Comparison of ENCODE assay signal across 26 mouse cellular contexts in genomic region chr10:96395017-96395416, GRCm38 (mm10).
DNase-seq lines count a peak whose midpoint lies in the region; ATAC-seq and TF ChIP-seq lines count a peak whose summit lies in the region.
"Had no signal": no experiment of that assay in that cellular context is flagged by ENCODE, and none has a peak within 500 bp of the region (broad histone marks: within the 10 kb centered on the region; RNA-seq: fewer than 3 reads in every experiment).

No protein-coding gene starts in this region.

- no peaks in the 10 kb centered on the region for H3K79me2 ChIP-seq in heart, adult 2 months (replicated peaks; ENCODE audit: control insufficient read depth, insufficient read depth, low read length)

- no peaks in the 10 kb centered on the region for H3K36me3 ChIP-seq in heart, adult 2 months (ENCODE audit: control insufficient read depth, insufficient read depth, low read length)
- H3K36me3 ChIP-seq in lung, postnatal 0 days (ENCODE audit: insufficient read depth, low read length) = no peaks in the 10 kb centered on the region
- no peaks in the 10 kb centered on the region for H3K36me3 ChIP-seq in neural tube, embryonic 15.5 days
- H3K36me3 ChIP-seq: embryonic facial prominence, embryonic 12.5 days; embryonic facial prominence, embryonic 15.5 days; forebrain, embryonic 12.5 days; forebrain, embryonic 15.5 days; heart, embryonic 12.5 days; heart, embryonic 15.5 days; hindbrain, embryonic 10.5 days; hindbrain, embryonic 13.5 days had no signal

- TF ChIP-seq POLR2A in heart, adult 2 months (IDR thresholded peaks at IDR 0.05; ENCODE audit: insufficient read depth, low read depth, low read length) = no peak

- DNase-seq in heart, adult 11 months = peak; percentile 27
- no peak for DNase-seq in heart, adult 2 months
- DNase-seq in lung, postnatal 0 days (ENCODE audit: low spot score) = no peak
- no peak for DNase-seq in lung, postnatal 25 days (ENCODE audit: low spot score)
- peak; percentile 33 for DNase-seq in gonadal fat pad, adult 2 months (ENCODE audit: low read depth)
- peak; percentile 23 for DNase-seq in yolk sac, embryonic 10.5 days (ENCODE audit: low spot score)
- DNase-seq in kidney, adult 11 months = no peak
- DNase-seq: adrenal gland, postnatal 10 days; adrenal gland, postnatal 36 days; cerebellum, adult 18-20 months; cerebellum, adult 9-10 months; cerebellum, postnatal 14 days; gastrocnemius, postnatal 25 days; heart, postnatal 10 days; heart, postnatal 36 days had no signal

- H3K27me3 ChIP-seq in heart, adult 2 months (ENCODE audit: control insufficient read depth, insufficient read depth, low read length) = no peaks in the 10 kb centered on the region
- H3K27me3 ChIP-seq in lung, postnatal 0 days (replicated peaks; ENCODE audit: insufficient read depth, low read length) = no peaks in the 10 kb centered on the region
- no peaks in the 10 kb centered on the region for H3K27me3 ChIP-seq in neural tube, embryonic 15.5 days (replicated peaks)
- H3K27me3 ChIP-seq: embryonic facial prominence, embryonic 12.5 days; embryonic facial prominence, embryonic 15.5 days; forebrain, embryonic 12.5 days; forebrain, embryonic 15.5 days; heart, embryonic 12.5 days; heart, embryonic 15.5 days; hindbrain, embryonic 13.5 days had no signal

- intact Hi-C loops in heart, adult 2 months (cut with DNase I) = no loop called here

- no peak for TF ChIP-seq CTCF in heart, adult 2 months (IDR thresholded peaks at IDR 0.05)
- TF ChIP-seq CTCF in lung, postnatal 0 days (IDR thresholded peaks at IDR 0.05) = no peak

- H3K9me3 ChIP-seq in lung, postnatal 0 days (ENCODE audit: low read length) = no peaks in the 10 kb centered on the region
- no peaks in the 10 kb centered on the region for H3K9me3 ChIP-seq in neural tube, embryonic 15.5 days (replicated peaks)
- H3K9me3 ChIP-seq: embryonic facial prominence, embryonic 12.5 days; embryonic facial prominence, embryonic 15.5 days; forebrain, embryonic 12.5 days; forebrain, embryonic 15.5 days; heart, embryonic 12.5 days; heart, embryonic 15.5 days; hindbrain, embryonic 10.5 days; hindbrain, embryonic 13.5 days had no signal

- WGBS in heart, adult 2 months = 86% methylated on average over 3 of the region's 3 CpGs
- whole genome bisulfite sequencing in lung, postnatal 0 days = 37% methylated on average over 3 of the region's 3 CpGs
- WGBS in neural tube, embryonic 15.5 days = 72% methylated on average over 3 of the region's 3 CpGs

- H3K4me1 ChIP-seq in heart, adult 2 months (ENCODE audit: control insufficient read depth, insufficient read depth, low read length) = peaks cover 2% of the 10 kb centered on the region; the same call in 1 of the 2 replicates
- no peaks in the 10 kb centered on the region; the same call in 1 of the 2 replicates for H3K4me1 ChIP-seq in lung, postnatal 0 days (ENCODE audit: insufficient read depth, low read depth, low read length)
- H3K4me1 ChIP-seq in neural tube, embryonic 15.5 days = 0 out of 2 replicates have a peak, but pooled peaks cover 9% of the 10 kb centered on the region
- H3K4me1 ChIP-seq: heart, embryonic 15.5 days had no signal

- no peak overlapping the region for H3K4me2 ChIP-seq in lung, postnatal 0 days (replicated peaks; ENCODE audit: low read depth, low read length)
- H3K4me2 ChIP-seq in neural tube, embryonic 15.5 days = no peak overlapping the region
- H3K4me2 ChIP-seq: embryonic facial prominence, embryonic 12.5 days; embryonic facial prominence, embryonic 15.5 days; forebrain, embryonic 12.5 days; forebrain, embryonic 15.5 days; heart, embryonic 12.5 days; heart, embryonic 15.5 days; hindbrain, embryonic 13.5 days had no signal

- no peak for TF ChIP-seq EP300 in heart, adult 2 months (IDR thresholded peaks at IDR 0.05; ENCODE audit: insufficient read depth, low read depth, low read length)
- no peak for TF ChIP-seq EP300 in lung, postnatal 0 days (IDR thresholded peaks at IDR 0.05)

- H3K4me3 ChIP-seq in heart, adult 2 months = no peak overlapping the region
- H3K4me3 ChIP-seq in lung, postnatal 0 days (ENCODE audit: low read depth, low read length) = no peak overlapping the region
- H3K4me3 ChIP-seq in neural tube, embryonic 15.5 days (replicated peaks) = no peak overlapping the region
- H3K4me3 ChIP-seq: embryonic facial prominence, embryonic 12.5 days; embryonic facial prominence, embryonic 15.5 days; forebrain, embryonic 12.5 days; forebrain, embryonic 15.5 days; heart, embryonic 12.5 days; heart, embryonic 15.5 days; hindbrain, embryonic 10.5 days; hindbrain, embryonic 13.5 days had no signal

- H3K27ac ChIP-seq in heart, adult 2 months = no peak overlapping the region
- H3K27ac ChIP-seq in lung, postnatal 0 days (ENCODE audit: low read length) = no peak overlapping the region
- no peak overlapping the region for H3K27ac ChIP-seq in neural tube, embryonic 15.5 days (replicated peaks)
- H3K27ac ChIP-seq: embryonic facial prominence, embryonic 12.5 days; embryonic facial prominence, embryonic 15.5 days; forebrain, embryonic 12.5 days; forebrain, embryonic 15.5 days; heart, embryonic 15.5 days; hindbrain, embryonic 10.5 days; hindbrain, embryonic 13.5 days had no signal

- H3K9ac ChIP-seq in heart, adult 2 months (ENCODE audit: low read depth, low read length) = no peak overlapping the region
- H3K9ac ChIP-seq in lung, postnatal 0 days (replicated peaks; ENCODE audit: low read depth) = no peak overlapping the region
- H3K9ac ChIP-seq in neural tube, embryonic 15.5 days (replicated peaks) = no peak overlapping the region
- H3K9ac ChIP-seq: embryonic facial prominence, embryonic 12.5 days; embryonic facial prominence, embryonic 15.5 days; forebrain, embryonic 12.5 days; forebrain, embryonic 15.5 days; heart, embryonic 12.5 days; heart, embryonic 15.5 days; hindbrain, embryonic 13.5 days had no signal

- ATAC-seq in lung, postnatal 0 days = 0 out of 2 replicates have a peak, but pooled peaks have one; percentile 16
- ATAC-seq in neural tube, embryonic 15.5 days (ENCODE audit: low FRiP score) = no peak
- ATAC-seq: activated CD4-positive, CD25-positive, alpha-beta regulatory T cell, adult 4 months; forebrain, embryonic 15.5 days; hindbrain, embryonic 16.5 days had no signal

Comparison
In these comparisons a context has a peak if more than half of its experiments do, and no peak if none do; other contexts are left out.
1. DNase-seq: peak in heart, adult 11 months (single experiment), gonadal fat pad, adult 2 months (single experiment) and yolk sac, embryonic 10.5 days (single experiment); none in heart, adult 2 months (0 of 2), lung, postnatal 0 days (single experiment), lung, postnatal 25 days (single experiment) and kidney, adult 11 months (single experiment).